Mouse (Mus musculus): ENCODE measurements around the gene Iqsec2. TPM values are rescaled to one million over a fixed set of nuclear protein-coding genes. Genes with fewer than 3 reads are reported as not detected.
A peak's percentile ranks its signal among the peaks of the same experiment; 100 is the strongest.

The Iqsec2 gene
- polyA plus RNA-seq (2016; fragmentation: Nextera tagmentation; extraction: Ambion mirVana), result 1.0 and 2.4 TPM in 2 replicates

DNA sequence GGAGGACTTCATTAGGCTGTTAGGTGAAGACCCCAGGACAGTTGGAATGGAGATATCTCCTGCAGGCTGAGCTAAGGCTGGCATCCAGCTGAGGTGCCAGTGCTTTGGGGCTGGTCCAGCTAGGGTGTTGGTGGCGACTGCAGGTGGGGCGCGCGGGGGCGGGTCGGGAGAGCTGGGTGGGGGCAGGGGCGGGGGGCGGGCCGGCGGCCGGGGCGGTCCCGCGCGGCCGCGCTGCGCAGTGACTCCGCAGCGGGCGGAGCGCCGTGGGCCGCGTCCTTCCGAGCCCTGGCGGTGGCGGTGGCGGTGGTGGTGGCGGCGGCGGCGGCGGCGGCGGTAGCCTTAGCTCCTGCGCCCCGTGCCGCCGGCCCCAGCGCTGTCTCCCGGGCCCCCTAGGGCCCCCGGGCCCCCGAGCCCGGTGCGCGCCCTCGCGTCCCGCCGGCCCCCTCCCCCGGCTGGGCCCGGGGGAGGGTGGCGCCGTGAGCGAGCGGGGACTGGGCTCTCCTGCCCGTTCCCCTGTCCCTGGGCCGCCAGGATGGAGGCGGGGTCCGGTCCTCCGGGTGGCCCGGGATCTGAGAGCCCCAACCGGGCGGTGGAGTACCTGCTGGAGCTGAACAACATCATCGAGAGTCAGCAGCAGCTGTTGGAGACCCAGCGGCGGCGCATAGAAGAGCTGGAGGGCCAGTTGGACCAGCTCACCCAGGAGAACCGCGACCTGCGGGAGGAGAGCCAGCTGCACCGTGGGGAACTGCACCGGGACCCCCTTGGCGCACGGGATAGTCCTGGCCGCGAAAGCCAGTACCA is at the start of gene Iqsec2:
TSS of gene Iqsec2 (plus strand) at position 328 of the 801 bp plus-strand sequence.
- Histone ChIP-seq H3K4me3 (peak within 1 kb of the TSS; percentile 63), H3K9ac (replicated peaks) (peak within 1 kb of the TSS; percentile 69), H3K36me3 (no peaks in the 10 kb centered on the region), H3K4me1 (no peaks in the 10 kb centered on the region), H3K27ac (replicated peaks) (no peak within 1 kb of the TSS), H3K9me3 (no peaks in the 10 kb centered on the region), H3K4me2 (replicated peaks) (peak within 1 kb of the TSS; percentile 87), H3K27me3 (peaks cover 85% of the 10 kb centered on the region)
- WGBS, result 10% methylated on average over 30 of the region's 78 CpGs
- ATAC-seq (ENCODE audit: low FRiP score, low read depth), result peak; percentile 68

DNA sequence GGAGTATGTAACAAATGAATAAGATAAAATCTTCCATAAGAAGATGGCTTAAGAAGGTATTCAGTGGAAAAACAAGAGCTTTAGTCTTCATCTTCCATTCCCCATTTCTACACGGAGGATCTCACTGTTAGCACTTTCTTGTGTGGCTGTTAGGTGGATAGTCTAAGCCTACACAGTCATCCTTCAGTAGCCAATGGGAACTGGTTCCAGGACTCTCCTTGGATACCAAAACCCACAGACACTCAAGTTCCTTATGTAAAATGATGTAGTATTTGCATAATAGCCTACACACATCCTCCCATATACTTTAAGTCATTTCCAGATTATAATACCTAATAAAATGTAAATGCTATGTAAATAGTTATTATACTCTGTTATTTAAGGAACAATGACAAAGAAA is 46.5 kb upstream of the Iqsec2 start:
- Histone ChIP-seq H3K27me3 (peaks cover 66% of the 10 kb centered on the region), H3K4me3 (no peak overlapping the region), H3K4me2 (replicated peaks) (no peak overlapping the region), H3K9me3 (no peaks in the 10 kb centered on the region), H3K4me1 (no peaks in the 10 kb centered on the region), H3K27ac (replicated peaks) (no peak overlapping the region), H3K36me3 (no peaks in the 10 kb centered on the region), H3K9ac (replicated peaks) (no peak overlapping the region)
- no peak for ATAC-seq (ENCODE audit: low FRiP score, low read depth)
- 56% methylated on average over 1 of the region's 1 CpGs for WGBS

DNA sequence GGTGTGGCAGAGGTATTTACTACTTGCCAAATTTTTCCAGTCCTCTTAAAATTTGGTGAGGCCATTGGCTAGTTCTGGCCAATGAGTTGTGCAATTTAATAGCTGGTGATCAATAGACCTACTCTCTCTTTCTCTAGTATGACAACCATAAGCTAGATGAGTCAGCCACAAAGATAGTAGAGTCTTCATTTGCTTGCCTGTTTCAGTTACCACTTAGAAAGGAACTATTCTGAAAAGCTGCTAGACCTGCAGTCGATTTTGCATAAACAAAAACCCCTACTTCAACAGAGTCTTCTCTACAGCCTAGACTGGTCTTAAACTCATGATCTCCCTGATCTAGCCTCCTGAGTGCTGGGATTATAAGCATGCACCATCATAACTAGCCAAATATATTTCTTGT is 22.4 kb upstream of the Iqsec2 start:
- Histone ChIP-seq H3K36me3 (no peaks in the 10 kb centered on the region), H3K4me3 (no peak overlapping the region), H3K9me3 (no peaks in the 10 kb centered on the region), H3K27me3 (peaks cover 55% of the 10 kb centered on the region), H3K4me2 (replicated peaks) (no peak overlapping the region), H3K9ac (replicated peaks) (no peak overlapping the region), H3K27ac (replicated peaks) (no peak overlapping the region), H3K4me1 (no peaks in the 10 kb centered on the region)
- ATAC-seq (ENCODE audit: low FRiP score, low read depth), result no peak
- 81% methylated on average over 1 of the region's 1 CpGs for whole genome bisulfite sequencing

DNA sequence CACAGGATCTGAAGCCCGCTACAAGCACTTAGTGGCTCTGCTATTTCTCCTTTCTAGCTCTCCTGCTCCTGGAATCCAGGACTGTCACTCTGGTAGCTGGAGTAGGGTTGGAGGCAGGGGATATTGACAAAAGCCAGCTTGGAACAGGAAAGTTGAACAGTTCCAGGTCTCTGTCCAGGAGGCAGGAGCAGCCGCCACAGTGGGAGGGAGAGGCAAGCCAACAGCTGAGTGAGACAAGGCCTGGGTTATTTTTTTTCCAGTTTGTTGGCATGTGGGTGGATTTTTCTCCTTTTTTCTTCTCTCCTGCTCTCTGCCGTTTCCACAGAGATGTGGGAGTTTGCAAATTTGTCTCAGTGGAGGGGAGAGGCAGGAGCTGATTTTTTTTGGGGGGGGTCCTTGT is 13.3 kb upstream of the Iqsec2 start:
- H3K9me3 ChIP-seq, result no peaks in the 10 kb centered on the region
- WGBS, result 59% methylated on average over 3 of the region's 3 CpGs

DNA sequence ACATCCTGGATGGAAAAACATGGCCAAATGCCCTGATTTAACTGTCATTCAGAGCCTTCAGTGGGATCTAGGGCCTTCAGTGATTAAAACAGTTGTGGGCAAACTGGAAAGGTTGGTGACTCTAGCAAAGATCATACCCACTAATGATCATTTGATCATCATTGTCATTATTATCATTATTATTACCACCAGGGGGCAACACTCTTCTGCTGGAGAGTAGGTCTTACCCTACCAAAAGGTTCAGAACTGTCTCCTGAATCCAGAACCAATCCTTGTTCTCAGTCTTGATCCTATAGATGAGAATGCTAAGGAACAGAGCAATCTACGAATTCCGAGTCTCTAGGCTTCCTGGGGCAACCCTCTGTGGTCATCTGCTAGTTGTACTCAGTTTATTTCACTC is 12.0 kb upstream of the Iqsec2 start:
- Histone ChIP-seq H3K27ac (replicated peaks) (no peak overlapping the region), H3K9me3 (no peaks in the 10 kb centered on the region), H3K9ac (replicated peaks) (no peak overlapping the region), H3K4me3 (no peak overlapping the region), H3K27me3 (peaks cover 74% of the 10 kb centered on the region), H3K36me3 (no peaks in the 10 kb centered on the region), H3K4me1 (no peaks in the 10 kb centered on the region), H3K4me2 (replicated peaks) (no peak overlapping the region)
- WGBS, result 81% methylated on average over 2 of the region's 2 CpGs
- ATAC-seq (ENCODE audit: low FRiP score, low read depth), result no peak

More for the DNA sequence above, 13.3 kb upstream of the Iqsec2 start:
- Histone ChIP-seq H3K4me2 (replicated peaks) (no peak overlapping the region), H3K4me1 (no peaks in the 10 kb centered on the region), H3K4me3 (no peak overlapping the region), H3K9ac (replicated peaks) (no peak overlapping the region), H3K27ac (replicated peaks) (no peak overlapping the region), H3K36me3 (no peaks in the 10 kb centered on the region), H3K27me3 (peaks cover 73% of the 10 kb centered on the region)
- no peak for ATAC-seq (ENCODE audit: low FRiP score, low read depth)

DNA sequence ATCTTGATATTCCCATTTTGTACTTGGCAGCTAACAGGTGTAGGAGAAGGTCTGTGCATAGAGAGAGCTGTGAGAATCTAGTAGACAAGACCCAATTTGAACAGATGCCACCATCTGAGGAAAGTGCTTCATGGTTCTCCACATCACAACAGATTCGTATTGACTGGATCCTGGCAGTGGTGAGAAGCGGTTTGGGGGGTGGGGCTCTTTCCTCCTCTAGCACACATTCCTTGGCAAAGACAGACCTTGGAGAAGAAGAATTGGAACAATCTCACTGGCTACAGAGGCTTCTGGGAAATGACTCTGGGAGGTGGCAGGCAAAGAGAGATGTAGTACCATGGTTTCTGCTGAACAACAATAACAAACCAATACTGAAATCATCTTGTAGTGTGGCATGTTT is 8.9 kb upstream of the Iqsec2 start:
- Histone ChIP-seq H3K27ac (replicated peaks) (no peak overlapping the region), H3K36me3 (no peaks in the 10 kb centered on the region), H3K4me3 (no peak overlapping the region), H3K4me1 (no peaks in the 10 kb centered on the region), H3K9me3 (no peaks in the 10 kb centered on the region), H3K27me3 (peaks cover 79% of the 10 kb centered on the region), H3K4me2 (replicated peaks) (no peak overlapping the region), H3K9ac (replicated peaks) (no peak overlapping the region)
- ATAC-seq (ENCODE audit: low FRiP score, low read depth), result no peak
- WGBS, result 71% methylated on average over 2 of the region's 2 CpGs

DNA sequence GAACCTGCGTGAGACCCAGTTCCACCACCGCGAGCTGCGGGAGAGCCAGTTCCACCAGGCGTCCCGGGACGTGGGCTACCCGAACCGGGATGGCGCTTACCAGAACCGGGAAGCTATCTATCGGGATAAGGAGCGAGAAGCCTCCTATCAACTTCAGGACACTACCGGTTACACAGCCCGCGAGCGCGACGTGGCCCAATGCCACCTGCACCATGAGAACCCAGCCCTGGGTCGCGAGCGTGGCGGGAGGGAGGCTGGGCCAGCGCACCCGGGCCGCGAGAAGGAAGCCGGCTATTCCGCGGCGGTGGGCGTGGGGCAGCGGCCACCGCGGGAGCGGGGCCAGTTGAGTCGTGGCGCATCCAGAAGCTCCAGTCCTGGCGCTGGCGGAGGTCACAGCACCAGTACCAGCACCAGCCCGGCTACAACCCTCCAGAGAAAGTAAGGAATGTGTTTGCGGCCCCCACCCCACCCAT is 710 bp downstream of the Iqsec2 start:
- Histone ChIP-seq H3K4me3 (peak overlapping the region; percentile 63), H3K9ac (replicated peaks) (peak overlapping the region; percentile 69), H3K4me2 (replicated peaks) (peak overlapping the region; percentile 87), H3K27ac (replicated peaks) (no peak overlapping the region), H3K36me3 (no peaks in the 10 kb centered on the region), H3K9me3 (no peaks in the 10 kb centered on the region), H3K4me1 (no peaks in the 10 kb centered on the region), H3K27me3 (peaks cover 85% of the 10 kb centered on the region)
- 13% methylated on average over 42 of the region's 42 CpGs for WGBS
- ATAC-seq (ENCODE audit: low FRiP score, low read depth), result peak; percentile 47

DNA sequence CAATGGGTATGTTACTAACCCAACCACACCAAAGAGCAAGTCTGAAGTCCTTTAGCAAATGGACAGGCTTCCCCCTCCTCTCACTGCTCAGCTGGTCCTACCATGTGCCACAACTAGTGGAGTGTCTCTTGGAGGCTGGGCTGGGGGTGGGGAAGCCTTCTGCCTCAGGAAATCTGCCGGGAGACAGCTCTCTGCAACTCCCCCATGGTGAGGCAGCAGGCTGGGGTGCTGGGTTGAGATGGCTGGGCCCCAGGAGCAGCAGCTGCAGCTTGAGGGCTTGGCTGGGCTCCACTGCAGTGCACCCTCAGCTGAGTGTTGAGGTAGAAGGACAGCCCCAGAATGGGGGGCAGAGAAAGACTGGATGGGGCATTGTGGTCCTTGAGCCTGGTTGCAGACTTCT is 2.1 kb downstream of the Iqsec2 start:
- Histone ChIP-seq H3K4me1 (no peaks in the 10 kb centered on the region), H3K4me3 (no peak overlapping the region), H3K9ac (replicated peaks) (no peak overlapping the region), H3K4me2 (replicated peaks) (no peak overlapping the region), H3K36me3 (no peaks in the 10 kb centered on the region), H3K27ac (replicated peaks) (no peak overlapping the region), H3K9me3 (no peaks in the 10 kb centered on the region), H3K27me3 (peaks cover 82% of the 10 kb centered on the region)
- no peak for ATAC-seq (ENCODE audit: low FRiP score, low read depth)
- WGBS, result 37% methylated on average over 1 of the region's 1 CpGs

DNA sequence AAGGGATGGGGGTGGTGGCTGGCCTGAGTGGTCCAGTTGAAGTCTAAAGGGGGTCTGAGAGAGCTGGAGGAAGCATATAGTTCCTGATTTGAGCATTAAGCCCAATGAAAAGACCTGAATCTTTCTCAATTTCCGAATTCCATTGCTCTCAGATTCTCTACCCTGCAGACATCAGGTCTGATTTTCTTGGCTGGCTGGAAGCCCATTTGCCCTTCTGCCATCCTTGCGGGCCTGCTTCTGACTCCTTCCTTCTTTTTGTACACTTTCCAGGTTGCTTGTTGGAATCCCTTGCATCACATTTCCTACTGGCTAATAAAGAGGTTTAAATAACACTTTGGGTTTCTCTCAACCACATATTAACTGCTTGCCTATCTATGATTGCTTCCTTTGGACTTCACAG is 2.6 kb downstream of the Iqsec2 start:
- no peaks in the 10 kb centered on the region for H3K4me1 ChIP-seq
- no peaks in the 10 kb centered on the region for H3K9me3 ChIP-seq
- peaks cover 85% of the 10 kb centered on the region for H3K27me3 ChIP-seq
- no peak overlapping the region for H3K4me3 ChIP-seq
- 90% methylated on average over 2 of the region's 2 CpGs for WGBS
- ATAC-seq (ENCODE audit: low FRiP score, low read depth), result no peak
- H3K27ac ChIP-seq (replicated peaks), result no peak overlapping the region
- H3K4me2 ChIP-seq (replicated peaks), result no peak overlapping the region
- no peak overlapping the region for H3K9ac ChIP-seq (replicated peaks)
- H3K36me3 ChIP-seq, result no peaks in the 10 kb centered on the region

DNA sequence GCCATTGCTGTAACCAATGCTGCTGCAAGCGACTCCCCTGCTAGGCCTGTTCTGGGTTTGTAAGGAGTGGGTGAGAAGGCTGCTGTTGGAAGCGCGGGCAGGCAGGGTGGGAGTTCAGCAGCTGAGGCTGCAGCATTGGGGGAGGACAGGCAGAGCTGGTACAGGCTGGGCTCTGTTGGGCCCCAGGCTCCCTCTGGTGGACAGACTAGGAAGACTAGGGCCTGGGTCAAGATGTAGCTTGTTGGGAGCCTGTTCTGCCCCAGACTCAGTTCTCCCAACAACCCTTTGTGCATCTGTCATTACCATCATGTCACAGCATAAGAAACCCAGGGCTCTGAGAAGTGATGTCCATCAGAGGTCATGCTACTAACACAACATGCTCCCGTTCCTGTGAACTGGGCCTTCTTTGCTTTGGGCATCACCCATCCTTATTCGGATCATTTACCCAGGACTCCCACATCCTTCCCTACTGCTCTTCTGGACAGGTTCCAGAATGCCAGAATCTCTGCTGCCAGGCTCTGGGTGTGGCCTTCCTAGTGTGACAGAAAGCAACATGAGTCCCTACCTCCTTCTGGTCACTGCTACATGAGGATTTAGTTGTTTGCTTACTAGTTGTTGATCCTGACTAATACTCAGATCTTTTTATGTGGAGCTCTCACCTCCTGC is 3.5 kb downstream of the Iqsec2 start:
- H3K4me2 ChIP-seq (replicated peaks), result 0 out of 2 replicates have a peak overlapping the region, but pooled peaks have one; percentile 2

DNA sequence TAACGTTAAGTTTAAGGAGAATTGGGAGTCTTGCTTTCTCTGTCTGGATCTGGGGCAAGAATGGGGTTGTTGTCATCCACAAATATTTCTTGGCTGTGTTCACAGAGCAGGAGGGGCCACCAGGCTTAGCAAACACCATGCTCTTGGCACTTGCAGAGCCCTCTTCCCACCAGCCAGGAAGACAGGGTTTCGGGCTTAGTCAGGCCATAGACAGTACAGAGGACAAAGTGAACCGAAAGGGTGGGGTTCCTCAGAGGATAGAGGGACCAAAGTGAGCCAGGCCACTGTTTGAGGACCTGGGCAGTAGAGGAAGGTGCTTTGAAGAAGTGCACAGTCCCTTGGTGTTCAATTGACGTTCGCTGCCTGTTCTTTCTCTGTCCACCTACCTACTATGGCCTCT is 4.6 kb downstream of the Iqsec2 start:
- Histone ChIP-seq H3K4me1 (no peaks in the 10 kb centered on the region), H3K9ac (replicated peaks) (no peak overlapping the region), H3K4me2 (replicated peaks) (no peak overlapping the region), H3K27ac (replicated peaks) (no peak overlapping the region), H3K36me3 (no peaks in the 10 kb centered on the region), H3K9me3 (no peaks in the 10 kb centered on the region), H3K27me3 (peaks cover 79% of the 10 kb centered on the region), H3K4me3 (no peak overlapping the region)
- ATAC-seq (ENCODE audit: low FRiP score, low read depth), result no peak
- 82% methylated on average over 5 of the region's 5 CpGs for WGBS

More for the DNA sequence above, 3.5 kb downstream of the Iqsec2 start:
- ATAC-seq (ENCODE audit: low FRiP score, low read depth), result peak; percentile 78
- Histone ChIP-seq H3K9ac (replicated peaks) (no peak overlapping the region), H3K4me1 (no peaks in the 10 kb centered on the region), H3K27ac (replicated peaks) (no peak overlapping the region), H3K36me3 (no peaks in the 10 kb centered on the region), H3K4me3 (no peak overlapping the region), H3K9me3 (no peaks in the 10 kb centered on the region), H3K27me3 (peaks cover 82% of the 10 kb centered on the region)
- 41% methylated on average over 5 of the region's 5 CpGs for WGBS

DNA sequence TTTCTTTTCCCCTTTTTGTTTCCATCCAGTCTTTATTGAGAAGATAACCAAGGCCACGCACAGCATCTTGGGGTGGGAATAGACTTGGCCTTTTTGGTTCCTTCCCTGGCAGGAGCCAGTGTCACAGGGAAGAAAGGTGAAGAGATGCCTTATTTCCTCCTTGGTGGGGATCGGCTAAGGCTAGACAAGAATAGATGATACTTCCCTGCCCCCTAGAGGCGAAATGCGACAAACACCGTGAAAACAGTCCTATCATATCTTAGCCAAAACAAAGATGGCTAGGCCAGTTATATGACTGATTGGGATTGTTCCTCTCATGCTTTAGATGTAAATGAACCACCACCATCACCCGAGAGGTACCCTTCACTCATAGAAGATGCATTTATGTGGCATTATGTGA is 7.6 kb downstream of the Iqsec2 start:
- Histone ChIP-seq H3K36me3 (no peaks in the 10 kb centered on the region), H3K9me3 (no peaks in the 10 kb centered on the region), H3K27me3 (peaks cover 71% of the 10 kb centered on the region), H3K4me2 (replicated peaks) (no peak overlapping the region), H3K27ac (replicated peaks) (no peak overlapping the region), H3K4me3 (no peak overlapping the region), H3K9ac (replicated peaks) (no peak overlapping the region), H3K4me1 (no peaks in the 10 kb centered on the region)
- 0 out of 2 replicates have a peak, but pooled peaks have one; percentile 52 for ATAC-seq (ENCODE audit: low FRiP score, low read depth)
- WGBS, result 11% methylated on average over 6 of the region's 6 CpGs

All from midbrain, embryonic 12.5 days (tissue).